Mouse (Mus musculus) embryo, embryonic 11.5 days (tissue): Measurements from ENCODE around the gene Hist1h1a.
A peak's percentile ranks its signal among the peaks of the same experiment; 100 is the strongest.
"Not testable (repeated sequence)": the region's sequence is repeated elsewhere in the genome, so short reads cannot be mapped to it uniquely, and the experiment has no call there.

ENCODE experiments used
- DNase-seq: peaks from one replicate; pipeline ENCODE4 v3.0.0-alpha.2; 2012; ENCODE audit warnings: low read depth, low spot score

Gene Hist1h1a

DNA sequence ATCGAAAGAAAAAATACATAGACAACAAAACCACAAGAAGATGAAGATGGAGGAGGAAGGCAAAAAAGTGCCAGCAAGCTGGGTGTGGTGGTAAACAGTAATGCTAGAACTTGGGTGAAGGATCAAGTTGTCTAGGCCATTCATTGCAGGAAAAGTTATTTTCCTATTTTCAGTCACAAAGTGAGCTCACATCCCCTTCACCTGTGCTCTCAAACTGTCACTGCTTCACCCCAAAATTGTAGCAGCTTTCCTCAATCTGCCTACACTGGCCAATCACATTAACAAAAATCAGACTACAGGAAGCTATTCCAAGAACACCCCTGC is 3.6 kb upstream of the Hist1h1a start:
- no peak for DNase-seq

DNA sequence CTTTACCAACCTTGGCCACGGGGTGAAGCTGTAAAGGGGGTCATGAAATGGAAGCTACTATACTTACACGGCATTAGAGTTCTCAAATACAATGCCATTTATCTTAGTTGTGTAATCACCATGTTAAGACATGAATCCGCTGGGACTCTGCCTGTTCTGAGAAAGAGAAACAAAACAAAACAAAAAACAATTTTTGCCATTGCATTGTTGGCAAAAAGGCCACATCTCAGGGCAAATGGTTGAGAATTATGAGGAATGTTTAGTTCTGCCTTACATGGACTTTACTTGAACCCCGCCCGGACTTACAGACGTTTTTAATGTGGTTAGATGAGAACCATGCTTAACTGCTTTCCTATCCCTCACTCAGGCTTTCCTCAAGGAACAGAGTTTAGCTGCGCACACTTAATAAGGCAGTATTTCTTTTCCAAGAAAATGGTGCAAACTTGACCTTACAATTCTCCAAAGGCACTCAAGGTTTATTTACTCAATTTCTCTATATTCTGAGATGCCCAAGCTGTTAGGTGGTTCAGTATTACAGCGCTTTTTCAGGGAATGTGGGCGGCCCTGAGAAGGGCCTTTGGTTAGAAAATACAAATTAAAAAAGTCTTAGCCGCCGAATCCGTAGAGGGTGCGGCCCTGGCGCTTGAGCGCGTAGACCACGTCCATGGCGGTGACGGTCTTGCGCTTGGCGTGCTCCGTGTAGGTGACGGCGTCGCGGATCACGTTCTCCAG is 3.1 kb upstream of the Hist1h1a start:
- no peak for DNase-seq

DNA sequence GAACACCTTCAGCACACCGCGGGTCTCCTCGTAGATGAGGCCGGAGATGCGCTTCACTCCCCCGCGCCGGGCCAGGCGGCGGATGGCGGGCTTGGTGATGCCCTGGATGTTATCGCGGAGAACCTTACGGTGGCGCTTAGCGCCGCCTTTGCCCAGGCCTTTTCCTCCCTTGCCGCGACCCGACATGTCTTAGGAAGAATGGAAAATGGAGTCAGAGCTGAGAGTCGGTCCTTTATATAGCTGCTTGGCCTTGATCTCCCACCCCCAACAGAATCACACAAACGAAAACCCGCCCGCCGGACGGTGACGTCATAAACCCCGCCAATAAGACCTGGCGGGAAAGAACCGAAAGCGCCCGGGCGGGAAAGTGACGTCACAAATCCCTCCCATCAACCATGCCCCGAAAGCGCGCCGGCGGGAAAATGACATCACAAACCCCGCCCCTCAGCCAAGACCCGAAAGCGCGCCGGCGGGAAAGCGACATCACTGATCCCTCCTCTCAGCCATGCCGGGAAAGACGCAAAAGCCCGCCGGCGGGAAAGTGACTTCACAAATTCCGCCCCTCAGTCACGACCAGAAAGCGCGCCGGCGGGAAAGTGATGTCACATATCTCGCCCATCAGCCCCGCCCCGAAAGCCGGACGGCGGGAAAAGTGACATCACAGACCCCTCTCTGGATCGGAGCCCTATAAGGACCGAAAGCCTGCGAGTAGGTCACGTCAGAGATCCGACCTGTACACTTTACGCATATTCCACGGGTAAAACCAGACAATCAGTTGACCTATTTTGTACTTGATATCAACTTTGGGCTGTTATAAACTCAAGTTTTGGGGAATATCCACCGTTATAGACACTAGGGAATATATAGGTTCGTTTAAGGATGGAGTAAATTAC is 2.2 kb upstream of the Hist1h1a start, which contains the start of gene Hist1h4a:
Gene Hist1h4a (minus strand): TSS at position 259 of the 893 bp plus-strand sequence.
- peak; percentile 96 for DNase-seq

DNA sequence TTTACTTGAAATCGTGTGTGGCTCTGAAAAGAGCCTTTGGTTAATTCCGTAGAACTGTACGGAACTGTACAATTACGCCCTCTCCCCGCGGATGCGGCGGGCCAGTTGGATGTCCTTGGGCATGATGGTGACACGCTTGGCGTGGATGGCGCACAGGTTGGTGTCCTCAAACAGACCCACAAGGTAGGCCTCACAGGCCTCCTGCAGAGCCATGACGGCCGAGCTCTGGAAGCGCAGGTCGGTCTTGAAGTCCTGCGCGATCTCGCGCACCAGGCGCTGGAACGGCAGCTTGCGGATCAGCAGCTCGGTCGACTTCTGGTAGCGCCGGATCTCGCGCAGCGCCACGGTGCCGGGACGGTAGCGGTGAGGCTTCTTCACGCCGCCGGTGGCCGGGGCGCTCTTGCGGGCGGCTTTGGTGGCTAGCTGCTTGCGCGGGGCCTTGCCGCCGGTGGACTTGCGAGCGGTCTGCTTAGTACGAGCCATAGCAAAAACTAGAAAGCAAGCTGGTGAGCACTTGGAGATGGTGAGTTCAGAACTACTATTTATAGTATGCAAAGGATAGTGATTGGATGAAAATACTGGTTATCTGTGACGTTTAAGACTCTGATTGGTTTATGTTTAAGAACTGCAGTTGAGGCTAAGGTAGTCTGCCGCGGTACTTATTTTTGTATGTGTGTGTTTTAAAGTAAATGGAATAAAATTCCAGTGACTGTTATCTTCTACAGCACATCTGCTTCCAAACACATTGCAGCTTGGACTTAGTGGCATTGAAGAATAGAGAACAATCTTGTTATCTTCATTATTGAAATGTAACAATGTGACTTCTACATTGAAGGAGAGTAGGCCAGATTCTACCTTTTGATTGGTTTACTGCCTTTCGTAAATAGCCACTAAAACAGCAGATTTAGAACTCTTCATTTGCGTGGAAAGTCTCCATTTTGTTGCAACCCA is 1.3 kb upstream of the Hist1h1a start, which contains the start of gene Hist1h3a:
Gene Hist1h3a (minus strand): TSS at position 516 of the 951 bp plus-strand sequence.
- DNase-seq, result peak; percentile 79

DNA sequence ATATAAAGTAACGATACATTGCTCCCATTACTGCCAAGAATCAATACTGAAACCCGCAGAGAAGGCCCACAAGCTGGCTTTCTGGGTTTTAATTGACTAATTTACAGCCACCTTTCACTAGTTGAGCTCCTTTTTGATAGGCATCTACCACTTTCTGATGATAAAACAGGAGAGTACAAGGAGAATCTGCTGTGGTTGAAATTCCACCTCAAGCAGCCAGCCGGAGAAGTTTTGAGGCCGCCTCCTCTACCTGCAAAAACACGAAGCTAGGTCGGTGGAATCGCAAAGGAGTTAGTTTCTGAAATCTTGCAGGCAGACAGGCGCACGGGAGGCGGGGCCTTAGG is 252 bp upstream of the Hist1h1a start:
- DNase-seq, result no peak

DNA sequence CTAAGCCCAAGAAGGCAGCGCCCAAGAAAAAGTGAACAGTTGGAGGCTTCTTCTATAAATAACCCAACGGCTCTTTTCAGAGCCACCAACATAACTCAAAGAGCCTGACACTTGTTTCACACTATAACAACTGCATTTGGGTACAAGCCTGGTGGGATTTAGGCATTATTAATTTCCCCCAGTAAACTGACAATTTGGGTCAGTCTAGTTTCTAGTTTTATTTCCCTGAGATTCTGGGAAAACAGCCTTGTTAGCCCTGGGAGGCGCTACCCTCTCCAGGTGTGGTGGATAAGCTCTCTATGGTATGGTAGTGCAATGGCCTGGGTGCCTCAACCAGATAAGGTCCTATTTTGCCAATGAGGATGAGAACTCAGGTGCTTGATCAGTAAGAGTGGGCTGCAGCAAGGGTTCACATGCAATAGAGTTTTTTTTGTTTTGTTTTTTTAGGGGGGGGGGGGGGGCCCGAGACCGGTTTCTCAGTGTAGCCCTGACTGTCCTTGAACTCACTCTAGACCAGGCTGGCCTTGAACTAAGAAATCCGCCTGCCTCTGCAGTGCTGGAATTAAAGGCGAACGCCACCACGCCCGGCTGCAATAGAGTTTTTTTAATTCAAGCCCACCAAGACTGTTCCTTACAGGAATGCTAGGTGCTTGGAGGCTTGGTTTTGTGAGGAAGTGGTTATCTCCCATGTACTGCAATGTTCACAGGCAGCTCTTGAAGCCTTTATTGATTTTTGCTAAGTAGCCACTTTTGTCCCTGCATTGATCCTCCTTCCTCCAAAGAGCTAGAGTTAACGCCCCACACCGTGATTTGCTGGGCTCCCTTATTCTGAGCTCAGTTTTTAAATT is 1.1 kb downstream of the Hist1h1a start:
- DNase-seq, result no peak

DNA sequence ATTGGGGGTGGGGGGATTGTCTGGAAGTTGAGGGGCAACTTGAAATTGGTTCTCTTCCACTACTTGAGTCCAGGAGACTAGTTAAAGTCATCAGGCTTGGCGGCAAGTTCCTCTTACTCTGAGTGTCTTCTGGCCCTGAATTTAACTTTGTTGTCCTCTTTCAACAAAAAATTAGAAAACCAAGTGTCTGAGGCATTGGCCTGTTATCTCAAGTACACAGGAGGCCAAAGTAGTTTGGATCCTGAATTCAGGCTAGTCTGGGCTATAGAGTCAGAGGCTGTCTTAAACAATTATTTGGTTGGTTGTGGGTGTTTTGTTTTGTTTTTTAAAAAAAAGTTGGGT is 1.7 kb downstream of the Hist1h1a start:
- DNase-seq, result no peak

DNA sequence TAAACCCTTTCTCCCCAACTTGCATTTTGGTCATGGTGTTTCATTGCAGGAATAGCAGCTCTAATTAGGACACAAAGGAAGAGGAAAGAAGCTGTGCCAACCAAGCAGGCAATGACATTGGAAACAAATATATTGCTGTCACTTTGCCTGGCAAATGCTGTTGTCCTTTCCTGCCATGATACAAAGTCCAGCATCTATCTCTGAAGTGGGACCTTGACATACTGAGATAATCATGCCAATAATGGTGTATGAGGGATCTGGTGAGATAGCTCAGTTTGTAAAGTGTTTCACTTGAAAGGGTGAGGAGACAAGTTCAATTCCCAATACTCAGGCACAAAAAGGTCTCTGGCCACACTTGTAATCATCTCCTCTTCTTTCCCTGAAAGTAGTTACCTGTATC is 3.3 kb downstream of the Hist1h1a start:
- no peak for DNase-seq

DNA sequence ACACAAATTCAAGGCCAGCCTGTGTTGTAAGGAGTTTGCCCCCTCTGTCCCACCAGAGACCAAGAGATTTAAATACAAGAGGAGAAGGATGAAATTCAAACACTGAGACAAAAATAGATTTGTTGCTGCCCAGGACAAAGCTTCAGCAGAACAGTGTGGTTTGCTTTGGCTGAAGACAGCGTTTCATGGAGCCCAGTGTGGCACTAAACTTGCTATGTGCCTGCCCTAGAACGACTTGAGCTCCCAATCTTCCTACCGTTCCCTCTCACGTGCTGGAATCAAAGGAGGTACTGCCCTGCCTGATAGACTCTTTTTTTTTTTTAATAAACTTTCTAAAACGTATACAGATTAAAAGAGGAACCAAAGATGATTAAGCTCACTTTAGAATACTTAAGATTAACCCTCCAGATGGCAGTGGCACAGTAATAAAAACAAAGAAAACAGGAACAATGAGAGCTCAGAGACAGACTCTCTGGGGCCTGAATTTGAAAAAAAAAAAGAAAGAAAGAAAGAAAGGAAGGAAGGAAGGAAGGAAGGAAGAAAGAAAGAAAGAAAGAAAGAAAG is 5.5 kb downstream of the Hist1h1a start:
- DNase-seq, result no peak

DNA sequence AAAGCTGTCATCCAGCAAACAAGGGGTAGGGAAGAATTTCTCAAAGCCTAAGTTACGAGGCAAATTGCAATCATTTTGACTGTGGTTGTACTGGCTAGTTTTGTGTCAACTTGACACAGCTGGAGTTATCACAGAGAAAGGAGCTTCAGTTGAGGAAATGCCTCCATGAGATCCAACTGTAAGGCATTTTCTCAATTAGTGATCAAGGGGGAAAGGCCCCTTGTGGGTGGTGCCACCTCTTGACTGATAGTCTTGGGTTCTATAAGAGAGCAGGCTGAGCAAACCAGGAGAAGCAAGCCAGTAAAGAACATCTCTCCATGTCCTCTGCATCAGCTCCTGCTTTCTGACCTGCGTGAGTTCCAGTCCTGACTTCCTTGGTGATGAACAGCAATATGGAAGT is 6.1 kb downstream of the Hist1h1a start, which contains the start of gene Trim38:
Gene Trim38 (plus strand): TSS at position 301 of the 400 bp plus-strand sequence.
- not testable (repeated sequence) for DNase-seq

DNA sequence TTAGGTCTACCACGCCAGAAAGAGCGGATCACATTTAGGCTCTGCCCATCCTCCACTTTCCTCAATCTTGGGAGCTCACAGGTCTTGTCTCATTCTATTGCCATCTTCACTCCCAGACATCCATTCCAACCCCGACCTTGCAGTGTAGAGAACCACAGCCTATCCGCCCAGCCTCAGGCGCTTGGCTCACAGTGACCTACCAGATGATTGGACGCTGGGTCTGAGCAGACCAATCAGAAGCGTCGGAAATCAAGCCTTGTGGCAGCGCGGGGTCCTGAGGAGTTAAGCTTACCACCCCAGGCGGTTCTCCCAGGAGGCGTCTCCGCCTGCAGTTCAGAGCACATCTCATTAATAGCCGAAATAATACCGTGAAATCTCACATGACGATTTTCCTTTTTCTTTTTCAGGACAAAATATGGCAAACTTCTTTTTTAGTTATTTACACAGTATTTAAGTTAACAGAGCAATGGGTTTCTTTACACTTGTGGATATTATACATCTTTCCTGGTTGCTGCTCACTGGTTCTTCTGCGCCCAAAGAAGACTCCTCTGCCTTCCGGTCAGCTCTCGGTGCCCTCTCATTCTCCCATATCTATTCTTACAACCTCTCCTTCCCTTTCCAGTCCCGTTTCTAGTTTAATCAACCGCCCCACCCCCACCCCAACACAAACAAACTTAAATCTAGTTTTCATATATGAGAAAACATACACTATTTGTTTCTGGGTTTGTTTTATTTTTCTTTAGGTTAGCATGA is 9.3 kb downstream of the Hist1h1a start:
- peak; percentile 57 for DNase-seq

DNA sequence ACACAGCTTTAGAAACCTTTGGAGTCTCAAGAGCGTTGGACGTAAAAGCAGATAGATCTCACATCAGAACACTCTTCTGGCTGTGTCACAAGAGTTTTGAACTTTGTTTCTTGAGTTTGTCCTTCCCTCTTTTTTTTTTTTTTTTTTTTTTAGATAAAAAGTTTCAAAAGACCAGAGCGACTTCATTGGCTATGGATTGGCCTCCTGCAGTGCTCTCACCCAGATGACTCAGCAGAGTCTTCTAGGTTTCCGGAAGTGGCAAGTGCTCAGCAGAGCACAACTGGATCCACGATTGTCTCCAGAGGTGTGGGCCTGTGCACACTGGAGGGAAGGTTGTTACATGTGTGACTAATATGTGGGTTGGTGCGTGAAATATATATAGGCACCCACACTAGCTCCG is 14.9 kb downstream of the Hist1h1a start:
- no peak for DNase-seq

DNA sequence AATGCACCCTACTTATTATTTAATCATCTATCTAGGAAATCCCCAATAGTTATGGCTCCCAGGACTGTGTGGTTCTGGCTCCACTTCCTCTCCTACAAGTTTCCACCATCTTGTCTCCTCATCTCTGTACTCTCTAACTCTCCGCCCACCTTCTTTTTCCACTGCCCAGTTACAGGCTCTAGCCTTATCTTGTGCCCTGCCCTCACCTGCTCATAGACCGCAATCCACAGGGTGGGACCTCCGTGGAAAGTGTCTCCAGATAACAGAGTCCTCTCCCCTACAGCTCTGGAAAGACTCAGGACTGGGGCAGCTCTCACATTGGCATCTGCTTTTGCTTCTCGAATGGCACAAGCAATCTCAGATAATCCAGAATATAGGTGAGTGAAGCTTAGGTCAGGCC is 15.6 kb downstream of the Hist1h1a start:
- DNase-seq, result no peak

DNA sequence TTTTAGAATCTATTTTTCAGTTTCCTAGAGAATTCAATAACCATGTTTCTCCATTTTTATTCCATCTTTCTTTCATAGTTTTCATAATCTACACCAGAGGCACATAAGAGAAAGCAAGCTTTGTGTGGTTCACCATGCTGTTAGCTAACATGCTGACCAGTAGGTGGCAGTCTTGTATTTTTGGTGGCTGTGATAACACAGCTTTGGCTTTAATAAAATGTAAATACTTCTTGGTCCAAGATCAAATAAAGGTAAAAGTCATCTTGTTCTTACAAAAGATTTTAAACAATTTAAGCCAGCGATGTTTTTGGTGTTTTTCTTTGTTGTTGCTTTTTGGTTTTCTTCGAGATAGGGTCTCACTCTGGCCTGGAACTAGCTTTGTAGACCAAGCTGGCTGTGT is 29.1 kb downstream of the Hist1h1a start:
- peak; percentile 51 for DNase-seq

DNA sequence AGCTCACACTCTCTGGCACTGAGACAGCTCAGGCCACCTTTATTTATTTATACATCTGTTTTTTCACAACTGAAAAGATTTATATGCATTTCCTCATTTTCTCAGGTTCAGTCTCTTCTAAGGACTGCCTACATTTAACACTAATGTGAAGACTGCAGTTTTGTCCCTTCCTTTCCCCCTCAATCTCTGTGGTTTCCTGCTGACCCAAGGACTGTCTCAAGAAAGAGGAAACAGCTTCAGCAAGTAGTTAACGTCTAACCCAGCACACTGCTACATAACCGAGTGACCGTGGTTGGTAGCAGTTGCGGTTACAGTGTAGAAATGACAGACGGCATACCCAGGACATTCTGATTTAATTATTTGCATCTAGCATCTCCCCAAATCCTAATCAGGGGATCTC is 35.9 kb downstream of the Hist1h1a start:
- DNase-seq, result no peak

DNA sequence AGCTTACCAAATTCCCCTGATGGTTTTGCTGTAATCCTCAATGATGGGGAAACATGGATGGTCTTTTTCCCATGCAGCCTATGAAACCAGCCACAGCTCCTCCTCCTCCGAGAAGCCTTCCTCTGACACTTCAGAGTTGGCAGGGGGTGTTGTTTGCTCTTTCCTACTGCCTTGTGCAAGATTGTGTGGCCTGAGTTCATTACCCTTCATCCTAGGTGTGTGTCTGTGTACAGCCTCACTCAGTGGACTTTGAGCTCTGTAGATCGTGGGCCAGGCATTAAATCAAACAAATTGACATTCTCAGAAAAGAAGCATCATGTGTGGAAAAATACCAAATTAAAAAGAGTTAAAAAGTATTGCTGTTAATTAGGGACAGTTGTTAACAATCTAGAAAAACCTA is 41.1 kb downstream of the Hist1h1a start:
- no peak for DNase-seq

DNA sequence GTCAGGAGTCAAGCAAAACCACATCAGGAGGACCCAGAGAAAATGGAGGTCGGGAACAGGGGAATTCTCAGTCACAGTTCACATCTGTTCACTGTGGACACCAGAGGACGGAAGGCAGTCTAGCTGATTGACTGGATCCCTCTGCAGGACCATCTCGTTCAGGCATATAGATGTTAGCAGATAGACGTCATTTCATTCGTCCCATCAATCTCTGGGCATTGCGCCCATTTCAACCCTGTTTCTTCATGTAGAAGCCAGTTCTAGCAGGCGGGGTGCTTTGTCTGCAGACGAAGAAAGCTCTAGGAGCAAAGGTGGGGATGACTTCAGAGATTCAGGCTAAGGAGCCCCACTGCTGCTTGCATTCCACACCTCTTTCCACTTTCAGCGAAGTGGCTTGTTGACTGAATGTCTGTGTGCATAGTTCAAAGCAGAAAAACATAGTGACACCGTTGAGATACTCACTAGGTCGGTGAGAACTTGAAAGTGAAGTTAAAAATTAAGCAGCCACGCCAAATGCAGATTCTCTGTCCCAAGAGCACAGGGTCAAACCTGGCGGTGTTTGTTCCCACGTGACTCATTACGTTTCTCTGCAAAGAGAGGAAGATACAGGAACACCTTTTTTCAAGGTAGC is 43.1 kb downstream of the Hist1h1a start, which contains the start of gene Slc17a2:
Gene Slc17a2 (plus strand): TSS at position 572 of the 631 bp plus-strand sequence.
- no peak for DNase-seq
